Mouse (Mus musculus) spleen, adult 2 months (tissue): Measurements from ENCODE around the gene Exoc3.

Source experiments
- CTCF ChIP-seq: fragments of 200-500 bp; IDR thresholded peaks from 2 replicates; pipeline ENCODE4 v1.5.1; 2011; ENCODE audit warnings: mild to moderate bottlenecking, inconsistent platforms; ENCODE audit not compliant: insufficient read depth, insufficient read length, insufficient replicate concordance; ENCODE audit errors: extremely low read depth
- POLR2A ChIP-seq: fragments of 200-500 bp; IDR thresholded peaks from 2 replicates; pipeline ENCODE4 v1.6.1; 2011; ENCODE audit warnings: low read depth, low read length, inconsistent platforms

DNA sequence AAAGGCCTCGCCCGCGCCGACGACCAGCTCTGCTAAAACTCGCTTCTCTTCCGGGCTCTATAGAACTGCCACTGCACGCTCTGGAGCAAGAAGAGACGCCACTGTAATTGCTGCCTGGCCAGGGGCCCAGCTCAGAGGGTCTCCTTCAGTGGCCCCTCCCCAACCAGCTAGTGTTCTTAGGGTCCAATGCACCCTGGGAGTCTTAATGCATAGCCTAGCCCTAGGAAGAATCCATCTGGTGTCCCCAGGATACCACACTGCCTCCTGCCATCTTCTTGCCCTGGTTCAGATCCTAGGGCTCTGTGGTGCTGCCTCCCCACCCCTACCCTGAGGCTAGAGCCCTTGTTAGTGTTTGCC, 41.5 kb downstream of the Exoc3 start:
- no peak for TF ChIP-seq CTCF
- TF ChIP-seq POLR2A, result no peak
